Mouse (Mus musculus): Measurements from ENCODE around the gene Gm20532.

Gm20532 gene

GRCm38 (mm10) chr2:26586294-26587043 is at the start of gene Gm20532:
Gene Gm20532 (plus strand): TSS chr2:26586639.
- DNase-seq, result peak; percentile 53

- no peak for DNase-seq
Measured at GRCm38 (mm10) chr2:26539516-26539915, 46.9 kb upstream of the Gm20532 start.

GRCm38 (mm10) chr2:26540721-26541120 is 45.7 kb upstream of the Gm20532 start:
- no peak for DNase-seq

GRCm38 (mm10) chr2:26541258-26541910 is 45.1 kb upstream of the Gm20532 start:
- no peak for DNase-seq

GRCm38 (mm10) chr2:26543155-26543554 is 43.3 kb upstream of the Gm20532 start:
- no peak for DNase-seq

GRCm38 (mm10) chr2:26543768-26544167 is 42.7 kb upstream of the Gm20532 start:
- DNase-seq, result no peak

- DNase-seq, result no peak
Measured at GRCm38 (mm10) chr2:26544265-26544664, 42.2 kb upstream of the Gm20532 start.

GRCm38 (mm10) chr2:26547481-26547880 is 39.0 kb upstream of the Gm20532 start:
- DNase-seq, result peak; percentile 46

GRCm38 (mm10) chr2:26549801-26550200 is 36.6 kb upstream of the Gm20532 start:
- no peak for DNase-seq

GRCm38 (mm10) chr2:26550205-26550604 is 36.2 kb upstream of the Gm20532 start:
- no peak for DNase-seq

- DNase-seq, result no peak
Measured at GRCm38 (mm10) chr2:26550777-26551176, 35.7 kb upstream of the Gm20532 start.

- DNase-seq, result no peak
Measured at GRCm38 (mm10) chr2:26551446-26551845, 35.0 kb upstream of the Gm20532 start.

- DNase-seq, result no peak
Measured at GRCm38 (mm10) chr2:26552066-26552465, 34.4 kb upstream of the Gm20532 start.

GRCm38 (mm10) chr2:26553904-26554303 is 32.5 kb upstream of the Gm20532 start:
- DNase-seq, result no peak

- DNase-seq, result no peak
Measured at GRCm38 (mm10) chr2:26555076-26555475, 31.4 kb upstream of the Gm20532 start.

- DNase-seq, result no peak
Measured at GRCm38 (mm10) chr2:26556535-26556993, 29.9 kb upstream of the Gm20532 start.

- no peak for DNase-seq
Measured at GRCm38 (mm10) chr2:26560506-26560905, 25.9 kb upstream of the Gm20532 start.

- DNase-seq, result no peak
Measured at GRCm38 (mm10) chr2:26561351-26562016, 25.0 kb upstream of the Gm20532 start.

- peak; percentile 12 for DNase-seq
Measured at GRCm38 (mm10) chr2:26566221-26566620, 20.2 kb upstream of the Gm20532 start.

- no peak for DNase-seq
Measured at GRCm38 (mm10) chr2:26570034-26570433, 16.4 kb upstream of the Gm20532 start.

GRCm38 (mm10) chr2:26571400-26571799 is 15.0 kb upstream of the Gm20532 start:
- DNase-seq, result no peak

- DNase-seq, result no peak
Measured at GRCm38 (mm10) chr2:26571826-26572225, 14.6 kb upstream of the Gm20532 start.

GRCm38 (mm10) chr2:26573396-26573795 is 13.0 kb upstream of the Gm20532 start:
- no peak for DNase-seq

- no peak for DNase-seq
Measured at GRCm38 (mm10) chr2:26573807-26574206, 12.6 kb upstream of the Gm20532 start.
